Mouse (Mus musculus): ENCODE data around the gene Mrrf. TPM values are rescaled to one million over a fixed set of nuclear protein-coding genes. Genes with fewer than 3 reads are reported as not detected.
A peak's percentile ranks its signal among the peaks of the same experiment; 100 is the strongest.
"Not testable (repeated sequence)": the region's sequence is repeated elsewhere in the genome, so short reads cannot be mapped to it uniquely, and the experiment has no call there.

Mrrf gene
- polyA plus RNA-seq, 1 experiment from 2014 or later = 14.6 TPM

- Histone ChIP-seq H3K27me3 (ENCODE audit: control insufficient read depth, insufficient read depth, low read depth, low read length) (no peaks in the 10 kb centered on the region), H3K9ac (ENCODE audit: low read depth, low read length) (no peak overlapping the region), H3K4me2 (ENCODE audit: low read depth, low read length) (no peak overlapping the region), H3K27ac (ENCODE audit: low read length) (no peak overlapping the region), H3K4me3 (ENCODE audit: low read depth, low read length) (no peak overlapping the region), H3K4me1 (ENCODE audit: control insufficient read depth, low read depth, low read length) (no peaks in the 10 kb centered on the region), H3K9me3 (replicated peaks; ENCODE audit: control insufficient read depth, low read length) (no peaks in the 10 kb centered on the region), H3K36me3 (ENCODE audit: control insufficient read depth, insufficient read depth) (no peaks in the 10 kb centered on the region; the same call in 1 of the 2 replicates)
- 83% methylated on average over 4 of the region's 4 CpGs for WGBS (ENCODE audit: insufficient replicate concordance)
- no peak for ATAC-seq (ENCODE audit: low read depth)
Observed at GRCm38 (mm10) chr2:36159336-36159735, 23.1 kb downstream of the Mrrf start.

GRCm38 (mm10) chr2:36167990-36168618 lies 31.9 kb downstream of the Mrrf start:
- WGBS (ENCODE audit: insufficient replicate concordance) = 81% methylated on average over 1 of the region's 1 CpGs
- Histone ChIP-seq H3K4me2 (ENCODE audit: low read depth, low read length) (no peak overlapping the region), H3K4me3 (ENCODE audit: low read depth, low read length) (no peak overlapping the region), H3K27ac (ENCODE audit: low read length) (no peak overlapping the region), H3K9me3 (replicated peaks; ENCODE audit: control insufficient read depth, low read length) (no peaks in the 10 kb centered on the region), H3K9ac (ENCODE audit: low read depth, low read length) (no peak overlapping the region), H3K36me3 (ENCODE audit: control insufficient read depth, insufficient read depth) (no peaks in the 10 kb centered on the region), H3K27me3 (ENCODE audit: control insufficient read depth, insufficient read depth, low read depth, low read length) (no peaks in the 10 kb centered on the region), H3K4me1 (ENCODE audit: control insufficient read depth, low read depth, low read length) (no peaks in the 10 kb centered on the region; the same call in 1 of the 2 replicates)
- ATAC-seq (ENCODE audit: low read depth) = no peak

- Histone ChIP-seq H3K36me3 (ENCODE audit: control insufficient read depth, insufficient read depth) (no peaks in the 10 kb centered on the region), H3K9me3 (replicated peaks; ENCODE audit: control insufficient read depth, low read length) (no peaks in the 10 kb centered on the region), H3K27ac (ENCODE audit: low read length) (no peak overlapping the region), H3K4me2 (ENCODE audit: low read depth, low read length) (no peak overlapping the region), H3K27me3 (ENCODE audit: control insufficient read depth, insufficient read depth, low read depth, low read length) (no peaks in the 10 kb centered on the region), H3K4me1 (ENCODE audit: control insufficient read depth, low read depth, low read length) (no peaks in the 10 kb centered on the region; the same call in 1 of the 2 replicates), H3K4me3 (ENCODE audit: low read depth, low read length) (no peak overlapping the region), H3K9ac (ENCODE audit: low read depth, low read length) (no peak overlapping the region)
- no peak for ATAC-seq (ENCODE audit: low read depth)
- WGBS (ENCODE audit: insufficient replicate concordance) = 76% methylated on average over 4 of the region's 4 CpGs
Observed at GRCm38 (mm10) chr2:36169176-36169575, 33.0 kb downstream of the Mrrf start.

- 72% methylated on average over 4 of the region's 4 CpGs for WGBS (ENCODE audit: insufficient replicate concordance)
- no peak overlapping the region for H3K4me3 ChIP-seq (ENCODE audit: low read depth, low read length)
- no peak overlapping the region for H3K4me2 ChIP-seq (ENCODE audit: low read depth, low read length)
- no peaks in the 10 kb centered on the region for H3K9me3 ChIP-seq (replicated peaks; ENCODE audit: control insufficient read depth, low read length)
- H3K4me1 ChIP-seq (ENCODE audit: control insufficient read depth, low read depth, low read length) = no peaks in the 10 kb centered on the region; the same call in 1 of the 2 replicates
- no peaks in the 10 kb centered on the region for H3K27me3 ChIP-seq (ENCODE audit: control insufficient read depth, insufficient read depth, low read depth, low read length)
- H3K27ac ChIP-seq (ENCODE audit: low read length) = no peak overlapping the region
- no peak for ATAC-seq (ENCODE audit: low read depth)
- H3K36me3 ChIP-seq (ENCODE audit: control insufficient read depth, insufficient read depth) = no peaks in the 10 kb centered on the region
- no peak overlapping the region for H3K9ac ChIP-seq (ENCODE audit: low read depth, low read length)
Observed at GRCm38 (mm10) chr2:36172136-36172535, 35.9 kb downstream of the Mrrf start.

DNA sequence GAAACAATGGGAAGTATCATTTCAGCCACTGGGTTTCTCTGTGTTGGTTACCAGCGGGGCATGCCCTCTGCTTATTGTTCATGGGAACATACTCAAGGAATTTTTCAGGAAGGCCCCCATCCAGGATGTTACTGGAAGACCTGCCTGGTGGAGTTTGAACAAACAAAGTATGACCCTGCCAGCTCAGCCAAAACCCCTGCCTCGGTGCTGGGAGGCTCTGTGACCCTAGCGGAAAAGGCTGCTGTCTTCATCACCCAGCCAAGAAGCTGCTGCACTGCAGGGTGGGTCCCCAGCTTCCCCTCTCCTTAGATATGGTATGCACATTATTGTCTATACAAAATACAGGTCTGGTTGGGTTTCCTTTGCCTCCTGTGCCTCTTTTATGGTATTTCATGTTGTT lies 36.4 kb downstream of the Mrrf start:
- Histone ChIP-seq H3K4me1 (ENCODE audit: control insufficient read depth, low read depth, low read length) (no peaks in the 10 kb centered on the region), H3K9ac (ENCODE audit: low read depth, low read length) (no peak overlapping the region), H3K27ac (ENCODE audit: low read length) (no peak overlapping the region), H3K36me3 (ENCODE audit: control insufficient read depth, insufficient read depth) (peaks cover 3% of the 10 kb centered on the region; the same call in 1 of the 2 replicates), H3K9me3 (replicated peaks; ENCODE audit: control insufficient read depth, low read length) (no peaks in the 10 kb centered on the region), H3K4me2 (ENCODE audit: low read depth, low read length) (no peak overlapping the region), H3K4me3 (ENCODE audit: low read depth, low read length) (no peak overlapping the region), H3K27me3 (ENCODE audit: control insufficient read depth, insufficient read depth, low read depth, low read length) (no peaks in the 10 kb centered on the region)
- whole genome bisulfite sequencing (ENCODE audit: insufficient replicate concordance) = 68% methylated on average over 3 of the region's 3 CpGs
- 0 out of 2 replicates have a peak, but pooled peaks have one; percentile 41 for ATAC-seq (ENCODE audit: low read depth)

- no peaks in the 10 kb centered on the region for H3K9me3 ChIP-seq (replicated peaks; ENCODE audit: control insufficient read depth, low read length)
- WGBS (ENCODE audit: insufficient replicate concordance) = 76% methylated on average over 3 of the region's 3 CpGs
- no peak for ATAC-seq (ENCODE audit: low read depth)
- peaks cover 11% of the 10 kb centered on the region for H3K4me1 ChIP-seq (ENCODE audit: control insufficient read depth, low read depth, low read length)
- H3K27ac ChIP-seq (ENCODE audit: low read length) = no peak overlapping the region
- peaks cover 4% of the 10 kb centered on the region; the same call in 1 of the 2 replicates for H3K36me3 ChIP-seq (ENCODE audit: control insufficient read depth, insufficient read depth)
- H3K4me3 ChIP-seq (ENCODE audit: low read depth, low read length) = no peak overlapping the region
- no peaks in the 10 kb centered on the region for H3K27me3 ChIP-seq (ENCODE audit: control insufficient read depth, insufficient read depth, low read depth, low read length)
- no peak overlapping the region for H3K9ac ChIP-seq (ENCODE audit: low read depth, low read length)
- no peak overlapping the region for H3K4me2 ChIP-seq (ENCODE audit: low read depth, low read length)
Observed at GRCm38 (mm10) chr2:36179487-36179886, 43.3 kb downstream of the Mrrf start.

DNA sequence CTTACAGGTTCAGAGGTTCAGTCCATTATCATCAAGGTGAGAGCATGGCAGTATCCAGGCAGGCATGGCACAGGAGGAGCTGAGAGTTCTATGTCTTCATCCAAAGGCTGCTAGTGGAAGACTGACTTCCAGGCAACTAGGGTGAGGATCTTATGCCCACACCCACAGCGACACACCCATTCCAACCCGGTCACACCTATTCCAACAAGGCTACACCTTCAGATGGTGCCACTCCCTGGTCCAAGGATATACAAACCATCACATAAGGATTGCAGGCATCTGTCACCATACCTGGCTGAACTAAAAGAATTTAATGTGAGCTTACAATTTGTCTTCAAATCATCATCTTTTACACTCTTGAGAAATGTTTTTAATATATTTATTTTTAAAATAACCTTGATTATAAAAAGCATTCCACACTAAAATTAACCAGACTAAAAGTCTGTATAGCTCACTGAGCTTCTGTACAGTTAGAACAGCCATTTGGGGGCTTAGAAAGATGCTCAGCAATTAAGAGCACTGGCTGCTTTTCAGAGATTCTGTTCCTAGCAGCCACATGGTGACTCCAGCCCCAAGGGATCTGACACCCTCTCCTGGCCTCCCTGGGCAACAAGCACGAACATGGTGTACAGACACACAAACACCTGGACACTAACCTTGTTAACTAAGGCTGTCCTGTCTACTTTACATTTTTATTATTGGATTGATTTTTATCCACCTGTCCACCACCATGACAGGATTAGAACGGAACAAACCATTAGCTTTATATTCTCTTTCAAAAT lies 45.6 kb downstream of the Mrrf start:
- ATAC-seq (ENCODE audit: low read depth) = peak; percentile 56; the same call in 1 of the 2 replicates
- H3K4me2 ChIP-seq (ENCODE audit: low read depth, low read length) = peak overlapping the region; percentile 41; the same call in 1 of the 2 replicates
- H3K9ac ChIP-seq (ENCODE audit: low read depth, low read length); H3K27me3 ChIP-seq (ENCODE audit: control insufficient read depth, insufficient read depth, low read depth, low read length); H3K27ac ChIP-seq (ENCODE audit: low read length); H3K9me3 ChIP-seq (replicated peaks; ENCODE audit: control insufficient read depth, low read length); H3K36me3 ChIP-seq (ENCODE audit: control insufficient read depth, insufficient read depth): not testable (repeated sequence)
- H3K4me3 ChIP-seq (ENCODE audit: low read depth, low read length) = peak overlapping the region; percentile 45; the same call in 1 of the 2 replicates
- WGBS (ENCODE audit: insufficient replicate concordance) = 72% methylated on average over 4 of the region's 4 CpGs
- peaks cover 11% of the 10 kb centered on the region for H3K4me1 ChIP-seq (ENCODE audit: control insufficient read depth, low read depth, low read length)

DNA sequence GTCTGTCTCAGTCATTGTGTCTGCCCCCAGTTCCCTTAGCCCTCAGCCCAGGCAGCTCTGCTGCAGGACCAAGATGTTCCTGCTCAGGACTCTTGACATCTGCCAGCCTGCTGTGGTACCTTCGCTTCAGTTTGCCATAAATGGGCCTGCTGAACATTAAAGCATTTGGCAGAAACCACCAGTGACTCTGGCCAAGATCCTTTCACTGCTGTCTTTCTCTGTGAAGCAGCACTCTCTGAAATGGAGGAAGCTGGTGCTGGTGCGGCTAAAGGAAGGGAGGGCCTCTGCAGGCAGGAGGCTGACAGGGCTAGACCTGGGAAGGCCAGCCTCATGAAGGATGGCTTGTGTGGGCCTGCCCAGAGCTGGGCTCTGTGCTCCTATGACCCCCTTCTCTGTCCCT lies 47.1 kb downstream of the Mrrf start:
- H3K4me1 ChIP-seq (ENCODE audit: control insufficient read depth, low read depth, low read length) = peaks cover 11% of the 10 kb centered on the region
- H3K27ac ChIP-seq (ENCODE audit: low read length) = no peak overlapping the region
- ATAC-seq (ENCODE audit: low read depth) = no peak

GRCm38 (mm10) chr2:36184192-36184591 lies 48.0 kb downstream of the Mrrf start:
- H3K9me3 ChIP-seq (replicated peaks; ENCODE audit: control insufficient read depth, low read length) = no peaks in the 10 kb centered on the region
- H3K27me3 ChIP-seq (ENCODE audit: control insufficient read depth, insufficient read depth, low read depth, low read length) = no peaks in the 10 kb centered on the region
- H3K9ac ChIP-seq (ENCODE audit: low read depth, low read length) = no peak overlapping the region
- WGBS (ENCODE audit: insufficient replicate concordance) = 90% methylated on average over 2 of the region's 2 CpGs
- ATAC-seq (ENCODE audit: low read depth) = peak; percentile 54; the same call in 1 of the 2 replicates
- peaks cover 11% of the 10 kb centered on the region for H3K4me1 ChIP-seq (ENCODE audit: control insufficient read depth, low read depth, low read length)
- H3K4me3 ChIP-seq (ENCODE audit: low read depth, low read length) = no peak overlapping the region
- no peak overlapping the region for H3K27ac ChIP-seq (ENCODE audit: low read length)
- H3K4me2 ChIP-seq (ENCODE audit: low read depth, low read length) = no peak overlapping the region
- H3K36me3 ChIP-seq (ENCODE audit: control insufficient read depth, insufficient read depth) = no peaks in the 10 kb centered on the region

More for the DNA sequence above, 47.1 kb downstream of the Mrrf start:
- Histone ChIP-seq H3K4me2 (ENCODE audit: low read depth, low read length) (no peak overlapping the region), H3K27me3 (ENCODE audit: control insufficient read depth, insufficient read depth, low read depth, low read length) (no peaks in the 10 kb centered on the region), H3K9me3 (replicated peaks; ENCODE audit: control insufficient read depth, low read length) (no peaks in the 10 kb centered on the region), H3K4me3 (ENCODE audit: low read depth, low read length) (no peak overlapping the region), H3K9ac (ENCODE audit: low read depth, low read length) (no peak overlapping the region), H3K36me3 (ENCODE audit: control insufficient read depth, insufficient read depth) (no peaks in the 10 kb centered on the region)
- WGBS (ENCODE audit: insufficient replicate concordance) = 74% methylated on average over 2 of the region's 2 CpGs

Measured in liver, embryonic 16.5 days (tissue).